In genomic region chr16:5425908-5426307, GRCm38 (mm10) we compare ENCODE assay signal across 26 mouse cellular contexts.
"Had no signal": no experiment of that assay in that cellular context is flagged by ENCODE, and none has a peak within 500 bp of the region (broad histone marks: within the 10 kb centered on the region; RNA-seq: fewer than 3 reads in every experiment).

No protein-coding gene starts in this region.

- H3K4me1 ChIP-seq: hindbrain, embryonic 13.5 days; hindbrain, embryonic 15.5 days; intestine, embryonic 15.5 days; kidney, embryonic 15.5 days; limb, embryonic 13.5 days; limb, embryonic 15.5 days; liver, embryonic 12.5 days had no signal

- H3K27ac ChIP-seq: gastrocnemius, adult 2 months; heart, adult 2 months; hindbrain, embryonic 13.5 days; hindbrain, embryonic 15.5 days; hindbrain, postnatal 0 days; intestine, embryonic 15.5 days; kidney, embryonic 15.5 days; kidney, postnatal 0 days; limb, embryonic 13.5 days; limb, embryonic 15.5 days; liver, embryonic 12.5 days; liver, embryonic 14.5 days had no signal

- H3K27me3 ChIP-seq: hindbrain, embryonic 13.5 days; hindbrain, embryonic 15.5 days; intestine, embryonic 15.5 days; kidney, embryonic 15.5 days; limb, embryonic 13.5 days; limb, embryonic 15.5 days; liver, embryonic 12.5 days had no signal

- H3K36me3 ChIP-seq: hindbrain, embryonic 13.5 days; hindbrain, embryonic 15.5 days; intestine, embryonic 15.5 days; kidney, embryonic 15.5 days; limb, embryonic 13.5 days; limb, embryonic 15.5 days; liver, embryonic 12.5 days had no signal

- H3K9me3 ChIP-seq: hindbrain, embryonic 13.5 days; hindbrain, embryonic 15.5 days; intestine, embryonic 15.5 days; kidney, embryonic 15.5 days; limb, embryonic 13.5 days; limb, embryonic 15.5 days; liver, embryonic 12.5 days had no signal

- DNase-seq: gastrocnemius, adult 2 months; gastrocnemius, postnatal 10 days; gastrocnemius, postnatal 25 days; heart, adult 11 months; heart, adult 2 months; heart, postnatal 10 days; heart, postnatal 4 days; kidney, adult 18-20 months; kidney, adult 8-10 months; kidney, postnatal 14 days; kidney, postnatal 36 days; layer of hippocampus, adult 9-11 months; layer of hippocampus, postnatal 36 days; left cerebral cortex, postnatal 4 days had no signal

- H3K4me3 ChIP-seq: gastrocnemius, adult 2 months; heart, adult 2 months; hindbrain, embryonic 13.5 days; hindbrain, embryonic 15.5 days; intestine, embryonic 15.5 days; kidney, embryonic 15.5 days; limb, embryonic 13.5 days; limb, embryonic 15.5 days; liver, embryonic 12.5 days had no signal

- ATAC-seq: hindbrain, postnatal 0 days; intestine, embryonic 15.5 days; intestine, postnatal 0 days; liver, embryonic 12.5 days had no signal

- H3K9ac ChIP-seq: hindbrain, embryonic 13.5 days; hindbrain, embryonic 15.5 days; intestine, embryonic 15.5 days; kidney, embryonic 15.5 days; limb, embryonic 13.5 days; limb, embryonic 15.5 days; liver, embryonic 12.5 days; liver, embryonic 14.5 days had no signal

- H3K4me2 ChIP-seq: heart, embryonic 11.5 days; hindbrain, embryonic 13.5 days; hindbrain, embryonic 15.5 days; intestine, embryonic 15.5 days; kidney, embryonic 15.5 days; limb, embryonic 13.5 days; limb, embryonic 15.5 days; liver, embryonic 12.5 days had no signal
